Mouse (Mus musculus): Measurements from ENCODE around the gene Tm9sf4.

- TF ChIP-seq POLR2A (IDR thresholded peaks at IDR 0.05; ENCODE audit: control insufficient read depth, extremely low read depth, insufficient read depth, low read length, poor library complexity) (no peak), CTCF (IDR thresholded peaks at IDR 0.05; ENCODE audit: borderline replicate concordance, control insufficient read depth, extremely low read depth, insufficient read depth, low read length, poor library complexity) (no peak)
These were observed 44.0 kb upstream of the Tm9sf4 start for GRCm38 (mm10) chr2:153117051-153117486.

Data from thymus, adult 2 months (tissue).